Mouse (Mus musculus): ENCODE data around the gene S100pbp. TPM values are rescaled to one million over a fixed set of nuclear protein-coding genes. Genes with fewer than 3 reads are reported as not detected.

The S100pbp gene
- polyA plus RNA-seq, 1 experiment from 2014 or later = 16.7 TPM

- H3K9me3 ChIP-seq (replicated peaks) = no peaks in the 10 kb centered on the region
- no peak overlapping the region for H3K9ac ChIP-seq (replicated peaks)
- no peak overlapping the region for H3K4me2 ChIP-seq
- ATAC-seq (ENCODE audit: low FRiP score) = no peak
- H3K27me3 ChIP-seq (replicated peaks) = peaks cover 43% of the 10 kb centered on the region
- peaks cover 11% of the 10 kb centered on the region for H3K4me1 ChIP-seq
- H3K27ac ChIP-seq (replicated peaks) = no peak overlapping the region
- H3K4me3 ChIP-seq (replicated peaks) = no peak overlapping the region
- WGBS = 74% methylated on average over 10 of the region's 10 CpGs
- H3K36me3 ChIP-seq = no peaks in the 10 kb centered on the region
Observed at GRCm38 (mm10) chr4:129107348-129107899, 82.1 kb downstream of the S100pbp start.

GRCm38 (mm10) chr4:129106073-129106472 is 83.5 kb downstream of the S100pbp start:
- Histone ChIP-seq H3K9ac (replicated peaks) (no peak overlapping the region), H3K4me3 (replicated peaks) (no peak overlapping the region), H3K36me3 (no peaks in the 10 kb centered on the region), H3K27ac (replicated peaks) (no peak overlapping the region), H3K9me3 (replicated peaks) (no peaks in the 10 kb centered on the region), H3K4me2 (no peak overlapping the region), H3K4me1 (peaks cover 5% of the 10 kb centered on the region), H3K27me3 (replicated peaks) (peaks cover 43% of the 10 kb centered on the region)
- WGBS = 25% methylated on average over 9 of the region's 9 CpGs
- ATAC-seq (ENCODE audit: low FRiP score) = no peak

- 2% methylated on average over 40 of the region's 40 CpGs for WGBS
- Histone ChIP-seq H3K4me1 (peaks cover 5% of the 10 kb centered on the region), H3K27me3 (replicated peaks) (peaks cover 43% of the 10 kb centered on the region), H3K27ac (replicated peaks) (no peak within 1 kb of the TSS), H3K9me3 (replicated peaks) (no peaks in the 10 kb centered on the region), H3K9ac (replicated peaks) (0 out of 2 replicates have a peak within 1 kb of the TSS, but pooled peaks have one; percentile 23), H3K4me3 (replicated peaks) (peak within 1 kb of the TSS; percentile 19), H3K4me2 (peak within 1 kb of the TSS; percentile 54), H3K36me3 (no peaks in the 10 kb centered on the region)
- ATAC-seq (ENCODE audit: low FRiP score) = no peak
Observed at GRCm38 (mm10) chr4:129105356-129105755, 84.2 kb downstream of the S100pbp start, which contains the start of gene Tmem54. Gene Tmem54, plus strand, starts transcription at chr4:129105548.

GRCm38 (mm10) chr4:129102133-129102829 is 87.2 kb downstream of the S100pbp start:
- Histone ChIP-seq H3K27ac (replicated peaks) (no peak overlapping the region), H3K27me3 (replicated peaks) (peaks cover 40% of the 10 kb centered on the region), H3K36me3 (no peaks in the 10 kb centered on the region), H3K9me3 (replicated peaks) (no peaks in the 10 kb centered on the region), H3K4me2 (no peak overlapping the region), H3K4me1 (peaks cover 5% of the 10 kb centered on the region), H3K9ac (replicated peaks) (no peak overlapping the region), H3K4me3 (replicated peaks) (no peak overlapping the region)
- no peak for ATAC-seq (ENCODE audit: low FRiP score)
- WGBS = 89% methylated on average over 14 of the region's 14 CpGs

Other genes starting within 250 kb of the S100pbp start
- gene Azin2, start 227.3 kb downstream of the S100pbp start, polyA plus RNA-seq (2015; fragmentation: Nextera tagmentation; extraction: Ambion mirVana) = 20.3 and 20.7 TPM in 2 replicates
- gene Ak2, start 197.8 kb downstream of the S100pbp start, polyA plus RNA-seq (2015; fragmentation: Nextera tagmentation; extraction: Ambion mirVana) = 90.2 and 120 TPM in 2 replicates
- 29.9 and 34.5 TPM in 2 replicates for gene Rnf19b, start 131.5 kb downstream of the S100pbp start, polyA plus RNA-seq (2015; fragmentation: Nextera tagmentation; extraction: Ambion mirVana)
- 3.3 TPM in 1 of 2 replicates, not detected in the other for gene Tmem54, start 84.2 kb downstream of the S100pbp start, polyA plus RNA-seq (2015; fragmentation: Nextera tagmentation; extraction: Ambion mirVana)
- gene Hpca, start 67.7 kb downstream of the S100pbp start, polyA plus RNA-seq (2015; fragmentation: Nextera tagmentation; extraction: Ambion mirVana) = 129 and 143 TPM in 2 replicates
- 27.0 and 34.9 TPM in 2 replicates for gene Fndc5, start 52.7 kb downstream of the S100pbp start, polyA plus RNA-seq (2015; fragmentation: Nextera tagmentation; extraction: Ambion mirVana)
- 109 and 111 TPM in 2 replicates for gene Yars, start within 50 bp of the S100pbp start, polyA plus RNA-seq (2015; fragmentation: Nextera tagmentation; extraction: Ambion mirVana)
- gene C77080, start 71.7 kb upstream of the S100pbp start, polyA plus RNA-seq (2015; fragmentation: Nextera tagmentation; extraction: Ambion mirVana) = 6.0 and 6.9 TPM in 2 replicates
- 2.7 and 2.9 TPM in 2 replicates for gene Sync, start 97.9 kb upstream of the S100pbp start, polyA plus RNA-seq (2015; fragmentation: Nextera tagmentation; extraction: Ambion mirVana)
- gene Rbbp4, start 145.6 kb upstream of the S100pbp start, polyA plus RNA-seq (2015; fragmentation: Nextera tagmentation; extraction: Ambion mirVana) = 246 and 284 TPM in 2 replicates
- 18.3 and 29.5 TPM in 2 replicates for gene Zbtb8os, start 146.0 kb upstream of the S100pbp start, polyA plus RNA-seq (2015; fragmentation: Nextera tagmentation; extraction: Ambion mirVana)
- gene Zbtb8a, start 188.4 kb upstream of the S100pbp start, polyA plus RNA-seq (2015; fragmentation: Nextera tagmentation; extraction: Ambion mirVana) = 18.2 and 20.2 TPM in 2 replicates